Mouse (Mus musculus) embryonic facial prominence, embryonic 11.5 days (tissue): ENCODE data around the gene Mndal. TPM values are rescaled to one million over a fixed set of nuclear protein-coding genes. Genes with fewer than 3 reads are reported as not detected.
"Not testable (repeated sequence)": the region's sequence is repeated elsewhere in the genome, so short reads cannot be mapped to it uniquely, and the experiment has no call there.

Experiments used
- ATAC-seq: fragments of 200-750 bp; cut with Nextera tagmentation; replicated peaks from 2 replicates; pipeline ENCODE4 v1.8.0; 2017; ENCODE audit warnings: low read depth; ENCODE audit not compliant: insufficient number of reproducible peaks, low FRiP score, low TSS enrichment
- DNase-seq: peaks from one replicate; pipeline ENCODE4 v3.0.0-alpha.2; 2015; ENCODE audit warnings: low spot score
- H3K27ac ChIP-seq: fragments of 300-500 bp; sonication (generic); replicated peaks from 2 replicates; pipeline ENCODE4 v1.5.1; 2014; ENCODE audit warnings: mild to moderate bottlenecking, low read depth, low read length, control low read depth
- H3K27me3 ChIP-seq: fragments of 300-500 bp; sonication (generic); 2 replicates; pipeline ENCODE4 v1.6.1; 2014; ENCODE audit warnings: mild to moderate bottlenecking, low read length, moderate library complexity, mixed read lengths; ENCODE audit not compliant: control insufficient read depth, insufficient read depth
- H3K36me3 ChIP-seq: fragments of 300-500 bp; sonication (generic); replicated peaks from 2 replicates; pipeline ENCODE4 v1.6.1; 2014; ENCODE audit warnings: low read depth, mild to moderate bottlenecking, low read length, moderate library complexity, mixed read lengths; ENCODE audit not compliant: control insufficient read depth, insufficient read depth
- H3K4me1 ChIP-seq: fragments of 300-500 bp; sonication (generic); 2 replicates; pipeline ENCODE4 v1.6.1; 2014; ENCODE audit warnings: low read length, mixed read lengths; ENCODE audit not compliant: control insufficient read depth, insufficient read depth
- H3K4me2 ChIP-seq: fragments of 300-500 bp; sonication (generic); 2 replicates; pipeline ENCODE4 v1.6.1; 2014; ENCODE audit warnings: low read depth, mild to moderate bottlenecking, control low read depth, low read length, moderate library complexity
- H3K4me3 ChIP-seq: fragments of 300-500 bp; sonication (generic); 2 replicates; pipeline ENCODE4 v1.5.1; 2014; ENCODE audit warnings: low read depth, low read length, control low read depth
- H3K9ac ChIP-seq: fragments of 300-500 bp; sonication (generic); replicated peaks from 2 replicates; pipeline ENCODE4 v1.6.1; 2014; ENCODE audit warnings: mild to moderate bottlenecking, control low read depth, low read length
- H3K9me3 ChIP-seq: fragments of 300-500 bp; sonication (generic); replicated peaks from 2 replicates; pipeline ENCODE4 v1.6.1; 2016; ENCODE audit warnings: mild to moderate bottlenecking, low read length, inconsistent platforms, mixed read lengths; ENCODE audit not compliant: control insufficient read depth
- WGBS: fragments of 180-500 bp; shearing (Covaris S2); extraction: QIAGEN DNeasy Blood & Tissue Kit; methylation state at CpG from one replicate; pipeline ENCODE4 v1.1.7; 2014; 5-methylcytosine and 5-hydroxymethylcytosine counted together
- polyA plus RNA-seq: library from polyadenylated mRNA; unstranded; fragments of >200 nt; fragmentation: Nextera tagmentation; extraction: Ambion mirVana; gene quantifications from 2 replicates; pipeline ENCODE4 v1.2.1, GENCODE M21; 2014

Gene Mndal
- polyA plus RNA-seq, result 0.49 and 0.75 TPM in 2 replicates

GRCm38 (mm10) chr1:173941924-173942779 is at the start of gene Mndal, which contains the start of gene Ifi203:
Mndal (minus strand) TSS chr1:173942491.
Ifi203 (minus strand) TSS chr1:173942672.
- WGBS, result 64% methylated on average over 3 of the region's 3 CpGs
- H3K27ac ChIP-seq, H3K4me3 ChIP-seq, ATAC-seq, H3K9ac ChIP-seq, DNase-seq, H3K36me3 ChIP-seq, H3K4me2 ChIP-seq, H3K4me1 ChIP-seq, H3K9me3 ChIP-seq, H3K27me3 ChIP-seq: not testable (repeated sequence)

GRCm38 (mm10) chr1:173982694-173983305 is 40.5 kb upstream of the Mndal start, which contains the start of gene Ifi202b:
Ifi202b (minus strand) TSS chr1:173982744.
- not testable (repeated sequence) for H3K27ac ChIP-seq, H3K36me3 ChIP-seq, H3K4me1 ChIP-seq, ATAC-seq, H3K9me3 ChIP-seq, DNase-seq, H3K27me3 ChIP-seq, H3K4me2 ChIP-seq, H3K4me3 ChIP-seq, H3K9ac ChIP-seq
- 84% methylated on average over 6 of the region's 6 CpGs for WGBS

- H3K27ac ChIP-seq, H3K4me3 ChIP-seq, H3K36me3 ChIP-seq, H3K4me1 ChIP-seq, H3K27me3 ChIP-seq, DNase-seq, H3K9me3 ChIP-seq, H3K9ac ChIP-seq, H3K4me2 ChIP-seq: not testable (repeated sequence)
- WGBS, result 61% methylated on average over 3 of the region's 3 CpGs
- 0 out of 2 replicates have a peak, but pooled peaks have one; percentile 14 for ATAC-seq
These were observed 38.7 kb upstream of the Mndal start for GRCm38 (mm10) chr1:173981038-173981437.

GRCm38 (mm10) chr1:173977622-173978021 is 35.3 kb upstream of the Mndal start:
- H3K36me3 ChIP-seq, result no peaks in the 10 kb centered on the region
- DNase-seq (no peak), ATAC-seq (no peak)
- no peak overlapping the region for H3K9ac ChIP-seq
- no peaks in the 10 kb centered on the region for H3K27me3 ChIP-seq
- no peak overlapping the region for H3K4me2 ChIP-seq
- no peaks in the 10 kb centered on the region for H3K9me3 ChIP-seq
- no peak overlapping the region for H3K4me3 ChIP-seq
- H3K4me1 ChIP-seq, result no peaks in the 10 kb centered on the region
- no peak overlapping the region for H3K27ac ChIP-seq

GRCm38 (mm10) chr1:173973111-173973510 is 30.8 kb upstream of the Mndal start:
- no peaks in the 10 kb centered on the region for H3K27me3 ChIP-seq
- H3K4me3 ChIP-seq, result no peak overlapping the region
- no peaks in the 10 kb centered on the region for H3K9me3 ChIP-seq
- no peak for ATAC-seq
- H3K4me1 ChIP-seq, result no peaks in the 10 kb centered on the region
- H3K36me3 ChIP-seq, result no peaks in the 10 kb centered on the region
- H3K27ac ChIP-seq, result no peak overlapping the region
- no peak overlapping the region for H3K4me2 ChIP-seq
- DNase-seq, result no peak
- H3K9ac ChIP-seq, result no peak overlapping the region

GRCm38 (mm10) chr1:173961491-173961890 is 19.2 kb upstream of the Mndal start:
- not testable (repeated sequence) for H3K36me3 ChIP-seq, H3K9ac ChIP-seq, H3K27ac ChIP-seq, ATAC-seq, H3K27me3 ChIP-seq, DNase-seq, H3K4me2 ChIP-seq, H3K9me3 ChIP-seq, H3K4me1 ChIP-seq, H3K4me3 ChIP-seq
- WGBS, result 85% methylated on average over 1 of the region's 1 CpGs

- not testable (repeated sequence) for H3K36me3 ChIP-seq, DNase-seq, H3K27ac ChIP-seq, H3K9ac ChIP-seq, H3K9me3 ChIP-seq, H3K4me3 ChIP-seq, H3K4me1 ChIP-seq, H3K4me2 ChIP-seq, H3K27me3 ChIP-seq, ATAC-seq
- WGBS, result 76% methylated on average over 3 of the region's 3 CpGs
These were observed 17.7 kb upstream of the Mndal start for GRCm38 (mm10) chr1:173959998-173960397.
